Mouse (Mus musculus): ENCODE data around the gene Ptprs. TPM values are rescaled to one million over a fixed set of nuclear protein-coding genes. Genes with fewer than 3 reads are reported as not detected.
"Not testable (repeated sequence)": the region's sequence is repeated elsewhere in the genome, so short reads cannot be mapped to it uniquely, and the experiment has no call there.

Ptprs gene
- 100 to 1,000 TPM; 176 to 208 TPM for total RNA-seq (2021)
- long read RNA-seq, experiment 1, partial matches to known transcripts, result 12 of 23 reads
- long read RNA-seq, experiment 1, other reads (novel, unspliced or antisense), result 9 of 23 reads
- long read RNA-seq, experiment 2, partial matches to known transcripts, result 21 of 34 reads
- long read RNA-seq, experiment 2, other reads (novel, unspliced or antisense), result 12 of 34 reads

DNA sequence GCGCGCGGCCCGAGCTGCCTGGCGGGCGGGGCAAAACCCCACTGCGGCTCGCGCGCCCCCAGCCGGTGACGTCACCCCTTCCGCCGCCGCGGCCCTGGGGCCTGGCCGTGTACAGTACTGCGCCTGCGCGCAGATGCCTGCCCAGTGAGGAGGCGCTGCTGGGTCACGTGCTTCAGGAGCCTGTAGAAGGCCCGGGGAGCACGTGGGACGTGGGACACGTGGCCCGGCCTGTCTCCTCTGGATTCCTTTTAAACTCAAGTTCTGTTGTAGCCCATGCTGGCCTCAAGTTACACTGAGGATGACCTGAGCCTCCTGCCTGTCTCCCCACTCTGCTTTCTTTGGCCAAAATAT, at the start of gene Ptprs:
Gene Ptprs (minus strand): TSS at position 82 of the 351 bp plus-strand sequence.
- peak; percentile 80 to 90 for DNase-seq (ENCODE audit: low spot score in 2 of 2)

GRCm38 (mm10) chr17:56524943-56525342, 48.7 kb upstream of the Ptprs start:
- no peak for DNase-seq (ENCODE audit: low spot score in 2 of 2)

- no peak for DNase-seq (ENCODE audit: low spot score in 2 of 2)
Observed at GRCm38 (mm10) chr17:56522744-56523143, 46.5 kb upstream of the Ptprs start.

- DNase-seq (ENCODE audit: low spot score in 2 of 2), result no peak
Observed at GRCm38 (mm10) chr17:56515690-56516410, 39.6 kb upstream of the Ptprs start.

DNA sequence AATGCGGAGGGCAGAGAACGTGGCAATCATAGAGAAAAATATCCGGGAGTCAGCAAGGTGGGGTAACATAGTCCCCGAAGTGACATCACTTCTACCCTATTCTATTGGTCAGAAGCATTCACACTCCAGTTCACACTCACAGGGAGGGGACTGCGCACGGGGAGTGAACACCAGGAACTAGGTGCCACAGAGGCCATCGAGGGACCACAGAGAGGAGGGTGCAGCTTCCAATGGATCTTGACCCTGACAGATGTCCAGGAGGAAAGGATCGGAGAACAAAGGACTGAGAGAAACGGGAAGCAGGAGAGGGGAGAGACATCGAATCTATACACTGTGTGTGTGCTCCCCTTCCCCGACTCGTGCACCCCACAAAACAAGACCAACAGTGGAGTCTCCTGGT, 38.6 kb upstream of the Ptprs start:
- no peak for DNase-seq (ENCODE audit: low spot score in 2 of 2)

DNA sequence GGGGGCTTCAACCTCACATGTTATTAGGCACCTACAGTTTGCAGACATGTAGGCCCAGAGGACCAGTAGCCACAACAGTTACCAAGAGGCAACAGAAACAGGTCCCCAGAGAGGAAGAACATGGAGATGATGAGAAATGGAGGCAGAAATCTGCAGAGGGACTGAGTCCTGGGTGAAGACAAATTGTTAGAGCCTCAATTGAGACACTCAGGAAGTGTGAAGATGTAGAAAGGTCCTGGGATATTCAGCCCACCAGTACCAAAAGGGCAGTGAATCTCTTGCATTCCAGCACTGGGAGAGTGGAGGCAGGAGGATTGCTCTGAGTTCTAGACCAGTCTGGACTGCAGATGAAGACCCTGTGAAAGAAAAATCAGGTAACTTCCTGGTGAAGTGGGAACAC, 38.0 kb upstream of the Ptprs start:
- DNase-seq (ENCODE audit: low spot score in 2 of 2), result no peak

DNA sequence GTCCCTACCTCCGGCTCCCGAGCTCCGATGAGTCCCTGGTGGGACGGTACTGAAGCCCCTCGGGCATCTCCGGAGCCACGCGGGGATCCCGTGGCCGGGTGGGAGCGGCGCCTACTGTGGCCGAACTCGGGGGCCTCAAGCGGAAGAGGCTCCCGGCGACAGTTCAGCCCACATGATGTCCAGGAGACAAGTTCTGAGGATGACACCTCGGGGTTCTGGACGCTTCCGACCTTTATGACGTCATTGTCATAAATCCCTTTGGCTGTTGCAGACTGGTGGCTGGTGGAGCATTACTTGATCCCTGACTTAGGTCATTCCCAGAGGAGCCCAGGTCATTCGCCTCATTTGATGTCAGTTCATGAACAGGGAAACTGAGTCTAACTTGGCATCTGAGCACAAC, 36.0 kb upstream of the Ptprs start, which contains the start of gene Znrf4:
Gene Znrf4 (minus strand): TSS at position 122 of the 400 bp plus-strand sequence.
- DNase-seq (ENCODE audit: low spot score in 2 of 2), result no peak

DNA sequence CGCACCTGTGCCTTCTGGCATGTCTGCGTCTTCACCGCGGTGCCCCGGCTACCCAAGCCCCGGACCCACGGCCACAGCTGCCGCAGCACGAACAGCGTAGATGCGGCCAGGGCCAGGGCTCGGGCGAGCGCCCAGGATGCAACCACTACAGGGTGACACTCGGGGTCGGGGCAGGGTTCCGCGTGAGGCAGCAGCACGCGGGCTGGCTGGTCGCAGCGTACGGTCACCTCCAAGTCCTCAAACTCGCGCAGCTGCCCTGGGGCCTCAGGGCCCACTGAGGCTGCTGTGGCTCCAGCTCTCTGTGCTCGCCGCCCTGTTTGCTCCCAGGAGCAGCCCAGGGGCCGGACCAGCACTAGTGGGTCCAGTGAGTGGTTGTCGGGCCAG, 35.4 kb upstream of the Ptprs start:
- no peak for DNase-seq (ENCODE audit: low spot score in 2 of 2)

GRCm38 (mm10) chr17:56510970-56511706, 34.9 kb upstream of the Ptprs start:
- no peak for DNase-seq (ENCODE audit: low spot score in 2 of 2)

- no peak for DNase-seq (ENCODE audit: low spot score in 2 of 2)
Observed at GRCm38 (mm10) chr17:56510473-56510969, 34.2 kb upstream of the Ptprs start.

DNA sequence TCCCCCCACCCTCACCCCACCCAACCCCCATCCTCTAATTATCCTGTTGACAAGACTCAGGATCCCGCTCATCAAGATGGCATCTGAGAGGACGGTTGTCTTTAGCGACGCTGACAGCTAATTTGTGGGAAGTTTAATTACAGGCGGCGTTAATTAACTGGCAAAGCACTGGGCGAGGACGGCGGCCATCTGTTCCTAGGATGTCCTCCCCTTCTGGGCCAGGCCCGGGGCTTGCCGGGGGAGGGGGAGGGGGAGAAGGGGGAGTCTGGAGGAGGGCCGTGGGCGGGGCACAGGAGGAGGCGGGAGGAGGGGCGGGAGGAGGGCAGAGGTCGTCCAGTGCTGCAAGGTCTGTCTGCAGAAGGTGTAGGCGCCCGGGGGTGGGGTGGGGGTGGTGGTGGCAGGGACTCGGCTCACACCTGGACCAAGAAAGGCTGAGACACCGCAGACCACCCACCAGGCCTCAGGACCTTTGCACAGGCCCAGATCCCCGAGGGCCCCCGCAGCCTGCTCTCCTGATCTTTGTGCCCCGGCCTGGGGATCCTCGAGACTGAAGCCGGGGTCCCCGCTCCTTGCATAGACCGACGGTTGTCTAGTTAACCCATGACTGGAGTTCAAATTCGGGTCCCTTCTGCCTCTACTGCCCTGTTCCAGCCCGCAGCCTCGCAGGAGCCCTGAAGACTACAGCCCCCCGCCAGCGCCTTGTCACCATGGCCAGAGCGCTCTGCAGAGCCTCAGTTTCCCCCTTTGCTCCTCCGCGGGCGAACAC, 33.6 kb upstream of the Ptprs start:
- no peak for DNase-seq (ENCODE audit: low spot score in 2 of 2)

GRCm38 (mm10) chr17:56509021-56509640, 32.8 kb upstream of the Ptprs start:
- no peak for DNase-seq (ENCODE audit: low spot score in 2 of 2)

GRCm38 (mm10) chr17:56507161-56508068, 31.1 kb upstream of the Ptprs start:
- peak; percentile 77 to 84 for DNase-seq (ENCODE audit: low spot score in 2 of 2)

GRCm38 (mm10) chr17:56506417-56507065, 30.3 kb upstream of the Ptprs start:
- DNase-seq (ENCODE audit: low spot score in 2 of 2), result no peak

DNA sequence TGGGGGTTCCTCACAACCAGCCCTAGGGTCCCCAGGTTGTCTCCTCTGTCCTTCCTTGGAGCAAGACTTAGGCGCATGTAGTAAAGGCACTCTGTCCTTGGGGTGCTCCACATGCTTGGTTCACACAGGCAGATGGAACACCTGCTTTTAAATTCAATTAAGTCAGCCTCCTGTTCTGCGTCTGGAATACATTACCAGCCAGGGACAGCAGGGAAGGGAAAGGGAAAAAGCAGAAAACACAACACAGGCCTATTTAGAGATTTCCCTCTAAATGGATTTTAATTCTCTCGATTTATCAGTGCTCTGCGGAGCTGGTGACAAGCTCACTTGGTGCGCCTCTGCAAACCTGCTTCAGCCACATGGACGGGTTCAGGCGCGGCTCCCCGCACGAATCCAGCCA, 29.1 kb upstream of the Ptprs start:
- no peak for DNase-seq (ENCODE audit: low spot score in 2 of 2)

- DNase-seq (ENCODE audit: low spot score in 2 of 2), result no peak
Observed at GRCm38 (mm10) chr17:56502526-56502925, 26.2 kb upstream of the Ptprs start.

DNA sequence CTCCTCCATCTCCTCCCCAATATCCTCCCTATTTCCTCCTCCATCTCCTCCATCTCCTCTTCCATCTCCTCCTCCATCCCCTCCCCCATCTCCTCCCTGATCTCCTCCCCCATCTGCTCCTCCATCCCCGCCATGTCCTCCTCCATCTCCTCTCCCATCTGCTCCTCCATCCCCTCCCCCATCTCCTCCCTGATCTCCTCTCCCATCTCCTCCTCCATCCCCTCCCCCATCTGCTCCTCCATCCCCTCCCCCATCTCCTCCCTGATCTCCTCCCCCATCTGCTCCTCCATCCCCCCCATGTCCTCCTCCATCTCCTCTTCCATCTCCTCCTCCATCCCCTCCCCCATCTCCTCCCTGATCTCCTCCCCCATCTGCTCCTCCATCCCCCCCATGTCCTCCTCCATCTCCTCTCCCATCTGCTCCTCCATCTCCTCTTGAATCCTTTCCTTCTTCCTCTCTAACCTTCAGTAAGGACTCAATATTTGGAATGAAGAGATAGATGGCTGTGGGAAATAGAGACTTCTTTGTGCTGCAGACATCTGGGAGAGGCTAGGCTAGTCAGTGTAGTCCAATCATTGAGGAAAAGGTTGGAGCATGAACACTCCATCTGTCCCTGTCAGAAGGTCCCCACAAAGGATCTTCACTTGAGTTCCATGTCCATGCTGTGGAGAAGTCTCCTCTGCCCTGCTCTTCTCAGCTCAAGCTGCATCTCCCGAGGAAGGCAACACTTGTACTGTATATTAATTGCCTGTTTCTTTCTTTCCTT, 25.5 kb upstream of the Ptprs start:
- DNase-seq (ENCODE audit: low spot score in 2 of 2), result not testable (repeated sequence)

DNA sequence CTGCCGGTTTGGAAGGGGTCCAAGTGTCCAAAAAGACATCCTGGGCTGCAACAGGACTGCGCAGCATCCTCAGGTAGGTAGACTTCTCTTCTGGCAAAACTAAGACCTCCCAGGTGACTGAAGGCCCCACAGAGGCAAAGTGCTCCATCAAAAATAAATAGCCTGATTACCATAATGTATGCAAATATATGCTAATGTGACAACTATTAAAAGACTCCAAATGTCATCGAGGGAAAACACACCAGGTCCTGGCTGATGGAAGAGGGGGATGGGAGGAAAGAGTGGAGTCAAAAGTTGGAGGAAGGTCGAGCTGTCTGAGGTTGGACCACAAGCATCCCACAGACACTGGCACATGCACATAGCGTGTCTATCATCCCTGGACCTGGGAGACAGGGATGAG, 22.9 kb upstream of the Ptprs start:
- no peak for DNase-seq (ENCODE audit: low spot score in 2 of 2)

DNA sequence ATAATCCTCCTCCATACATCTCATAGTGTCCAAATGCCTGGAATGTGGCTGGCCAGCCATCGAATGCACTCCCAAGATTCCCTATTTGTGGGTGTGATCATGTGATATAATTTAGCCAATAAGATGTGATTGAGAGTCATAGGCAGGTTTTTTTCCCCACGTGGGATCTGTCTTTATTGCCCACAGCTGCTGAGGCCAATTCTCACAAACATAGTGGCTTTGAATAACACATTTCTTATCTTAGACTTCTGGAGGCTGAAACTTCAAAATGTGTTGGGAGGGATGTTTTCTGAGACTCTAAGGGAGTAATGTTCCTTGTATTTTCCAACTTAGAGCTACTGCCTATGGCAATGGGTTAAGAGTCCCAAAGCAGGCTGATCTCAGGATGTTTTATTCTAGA, 18.2 kb upstream of the Ptprs start:
- DNase-seq (ENCODE audit: low spot score in 2 of 2), result no peak
